Mouse (Mus musculus): ENCODE measurements at regions not wholly inside any gene's neighbourhood (a gene's known extent, or its start where the extent isn't known, plus 50 kb on each side); places are given as distances from the start of the nearest gene placed in this dataset.

DNA sequence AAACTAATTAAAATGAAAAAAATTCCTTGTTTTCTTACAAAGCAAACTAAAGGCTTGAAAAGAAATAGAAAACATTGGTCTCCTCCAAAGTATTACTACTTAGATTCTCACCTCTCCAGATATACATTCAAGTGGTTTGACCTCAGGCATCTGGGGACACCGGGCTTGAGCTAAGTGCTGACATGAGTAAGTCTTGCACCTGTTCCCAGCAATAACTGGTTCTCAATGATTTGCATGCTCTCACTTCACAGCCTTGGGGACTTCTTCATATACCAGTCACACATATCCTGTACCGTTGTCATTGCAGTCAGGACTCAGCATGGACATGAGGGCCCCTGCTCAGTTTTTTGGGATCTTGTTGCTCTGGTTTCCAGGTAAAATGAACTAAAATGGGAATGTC lies 360.3 kb upstream of the Tacstd2 start:
- TF ChIP-seq POLR2A (IDR thresholded peaks at IDR 0.05; ENCODE audit: control insufficient read depth in 1 of 2, insufficient read depth in 1 of 2, low read depth in 1 of 2, low read length in 2 of 2, poor library complexity in 1 of 2): no peak
- TF ChIP-seq ZNF384 (IDR thresholded peaks at IDR 0.05; ENCODE audit: low read depth, low read length): no peak
- no peak for TF ChIP-seq MAZ (IDR thresholded peaks at IDR 0.05; ENCODE audit: low read depth, low read length)
- TF ChIP-seq HCFC1 (IDR thresholded peaks at IDR 0.05; ENCODE audit: low read depth, low read length): no peak
- no peak for TF ChIP-seq EP300 (IDR thresholded peaks at IDR 0.05; ENCODE audit: low read depth in 1 of 2, low read length in 2 of 2)
- no peak for TF ChIP-seq TCF12 (IDR thresholded peaks at IDR 0.05; ENCODE audit: low read depth, low read length)
- TF ChIP-seq ZC3H11A (IDR thresholded peaks at IDR 0.05; ENCODE audit: low read depth, low read length): no peak
- TF ChIP-seq NRF1 (IDR thresholded peaks at IDR 0.05; ENCODE audit: insufficient read depth, low read depth, low read length, poor library complexity, severe bottlenecking): no peak
- no peak for TF ChIP-seq CTCF (IDR thresholded peaks at IDR 0.05 in 2 of 3, conservative IDR thresholded peaks at IDR 0.05 in 1 of 3; ENCODE audit: control insufficient read depth in 1 of 3, insufficient read depth in 1 of 3, low read depth in 2 of 3, low read length in 3 of 3, poor library complexity in 1 of 3, severe bottlenecking in 1 of 3)
- no peak for TF ChIP-seq GATA1 (IDR thresholded peaks at IDR 0.05; ENCODE audit: low read depth, low read length)
- no peak for TF ChIP-seq MXI1 (IDR thresholded peaks at IDR 0.05; ENCODE audit: low read depth, low read length)
- TF ChIP-seq BHLHE40 (IDR thresholded peaks at IDR 0.05; ENCODE audit: borderline replicate concordance, low read depth, low read length): no peak
- TF ChIP-seq ETS1 (IDR thresholded peaks at IDR 0.05; ENCODE audit: low read depth, low read length): no peak
- no peak for TF ChIP-seq MAFK (IDR thresholded peaks at IDR 0.05; ENCODE audit: borderline replicate concordance, low read depth, low read length)
